Mouse (Mus musculus) stomach, embryonic 14.5 days (tissue): ENCODE data around the gene Parp8. TPM values are rescaled to one million over a fixed set of nuclear protein-coding genes. Genes with fewer than 3 reads are reported as not detected.

Experiments
- ATAC-seq: fragments of 200-750 bp; cut with Nextera tagmentation; 2 replicates; pipeline ENCODE4 v1.8.0; 2017; ENCODE audit warnings: low read depth, moderate TSS enrichment; ENCODE audit not compliant: insufficient number of reproducible peaks, insufficient read depth, low FRiP score
- H3K27ac ChIP-seq: fragments of 300-500 bp; sonication (generic); 2 replicates; pipeline ENCODE4 v1.5.1; 2014; ENCODE audit warnings: mild to moderate bottlenecking, low read length, moderate library complexity, mixed read lengths
- H3K27me3 ChIP-seq: fragments of 300-500 bp; sonication (generic); 2 replicates; pipeline ENCODE4 v1.6.1; 2014; ENCODE audit warnings: low read length, control low read depth, mixed read lengths; ENCODE audit not compliant: control insufficient read depth, insufficient read depth
- H3K36me3 ChIP-seq: fragments of 300-500 bp; sonication (generic); 2 replicates; pipeline ENCODE4 v1.6.1; 2014; ENCODE audit warnings: mild to moderate bottlenecking, control low read depth, low read length, moderate library complexity, mixed read lengths; ENCODE audit not compliant: control insufficient read depth, insufficient read depth
- H3K4me1 ChIP-seq: fragments of 300-500 bp; sonication (generic); 2 replicates; pipeline ENCODE4 v1.6.1; 2014; ENCODE audit warnings: low read length, control low read depth, mixed read lengths; ENCODE audit not compliant: control insufficient read depth, insufficient read depth
- H3K4me2 ChIP-seq: fragments of 300-500 bp; sonication (generic); replicated peaks from 2 replicates; pipeline ENCODE4 v1.6.1; 2014; ENCODE audit warnings: low read depth, low read length, control low read depth
- H3K4me3 ChIP-seq: fragments of 300-500 bp; sonication (generic); 2 replicates; pipeline ENCODE4 v1.5.1; 2014; ENCODE audit warnings: low read depth, low read length, control low read depth
- H3K9ac ChIP-seq: fragments of 300-500 bp; sonication (generic); replicated peaks from 2 replicates; pipeline ENCODE4 v1.6.1; 2014; ENCODE audit warnings: low read depth, mild to moderate bottlenecking, control low read depth, low read length, moderate library complexity, mixed read lengths
- H3K9me3 ChIP-seq: fragments of 300-500 bp; sonication (generic); 2 replicates; pipeline ENCODE4 v1.6.1; 2016; ENCODE audit warnings: low read depth, low read length, control low read depth; ENCODE audit not compliant: control insufficient read depth
- WGBS: fragments of 180-500 bp; shearing (Covaris S2); extraction: QIAGEN DNeasy Blood & Tissue Kit; methylation state at CpG from one replicate; pipeline ENCODE4 v1.1.7; 2014; 5-methylcytosine and 5-hydroxymethylcytosine counted together
- polyA plus RNA-seq: library from polyadenylated mRNA; unstranded; fragments of >200 nt; fragmentation: Nextera tagmentation; extraction: Ambion mirVana; gene quantifications from 2 replicates; pipeline ENCODE4 v1.2.1, GENCODE M21; 2014

The Parp8 gene
- polyA plus RNA-seq, 1 experiment from 2014 or later: 25.8 TPM

DNA sequence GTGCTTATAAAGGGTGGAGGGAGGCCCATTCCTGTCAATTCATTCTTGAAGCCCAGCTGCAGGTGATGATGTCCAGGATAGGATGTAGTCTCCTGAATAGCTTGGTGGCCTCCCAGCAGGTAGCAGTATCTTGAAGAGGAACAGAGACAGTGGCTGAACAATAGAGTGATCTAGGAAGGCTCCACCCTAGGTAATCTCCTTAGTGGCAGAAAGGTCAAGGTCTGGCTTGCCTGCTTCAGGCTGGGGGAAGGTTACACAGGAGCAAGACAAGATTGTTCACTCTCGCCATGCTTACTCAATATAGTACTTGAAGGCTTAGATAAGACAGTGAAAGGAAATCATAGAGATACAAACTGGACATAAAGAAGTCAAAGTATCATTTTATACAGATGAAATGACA is 213.9 kb downstream of the Parp8 start:
- ATAC-seq: no peak
- 52% methylated on average over 1 of the region's 1 CpGs for WGBS
- Histone ChIP-seq H3K9me3 (no peaks in the 10 kb centered on the region), H3K4me1 (no peaks in the 10 kb centered on the region), H3K27me3 (no peaks in the 10 kb centered on the region), H3K27ac (no peak overlapping the region), H3K4me2 (no peak overlapping the region), H3K4me3 (no peak overlapping the region), H3K36me3 (no peaks in the 10 kb centered on the region), H3K9ac (no peak overlapping the region)

Other genes starting within 250 kb of the Parp8 start
- 17.6 and 21.9 TPM in 2 replicates for gene Emb, start 183.0 kb upstream of the Parp8 start, polyA plus RNA-seq
- 0.22 TPM in 1 of 2 replicates, not detected in the other for gene Gm17509, start 195.5 kb upstream of the Parp8 start, polyA plus RNA-seq